Mouse (Mus musculus) CH12.LX (cell line): ENCODE data around the gene Soga1. TPM values are rescaled to one million over a fixed set of nuclear protein-coding genes. Genes with fewer than 3 reads are reported as not detected.

Experiments used
- DNase-seq: peaks from one replicate; pipeline ENCODE4 v3.0.0-alpha.2; 2013; ENCODE audit errors: extremely low read depth
- H3K27ac ChIP-seq: 2 replicates; pipeline ENCODE4 v1.5.1; 2012; ENCODE audit warnings: low read depth, mild to moderate bottlenecking, control low read depth, moderate library complexity; ENCODE audit not compliant: insufficient read depth
- H3K27me3 ChIP-seq: replicated peaks from 2 replicates; pipeline ENCODE3; 2012; ENCODE audit warnings: inconsistent platforms
- H3K36me3 ChIP-seq, 2 experiments: replicated peaks in 1 of 2; 2 replicates each; pipeline versions ENCODE3 to v1.6.1; 2012; ENCODE audit warnings: inconsistent platforms in 1 of 2, low read length in 1 of 2, mild to moderate bottlenecking in 1 of 2, mixed read lengths in 1 of 2, moderate library complexity in 1 of 2; ENCODE audit not compliant: control insufficient read depth in 1 of 2, insufficient read depth in 1 of 2
- H3K4me1 ChIP-seq, 2 experiments: 2 replicates each; pipeline ENCODE4 v1.6.1; 2012; ENCODE audit warnings: inconsistent platforms in 1 of 2, moderate library complexity in 1 of 2; ENCODE audit not compliant: insufficient read depth in 2 of 2, control insufficient read depth in 1 of 2
- H3K4me2 ChIP-seq: 2 replicates; pipeline ENCODE4 v1.6.1; 2012; ENCODE audit warnings: low read depth, mild to moderate bottlenecking, control low read depth; ENCODE audit not compliant: poor library complexity, insufficient read depth, severe bottlenecking
- H3K4me3 ChIP-seq, 3 experiments: fragments of 150-350 bp in 1 of 3; sonication (generic) in 1 of 3; replicated peaks in 1 of 3; 2 replicates each; pipeline versions ENCODE3 to v1.5.1; 2011 to 2012; ENCODE audit warnings: low read depth in 2 of 3, low read length in 2 of 3, mild to moderate bottlenecking in 2 of 3, moderate library complexity in 2 of 3, control low read depth in 1 of 3, improper control_type of control experiment in 1 of 3, inconsistent platforms in 1 of 3, mixed read lengths in 1 of 3; ENCODE audit not compliant: poor library complexity in 1 of 3
- H3K79me2 ChIP-seq: replicated peaks from 2 replicates; pipeline ENCODE4 v1.6.1; 2012; ENCODE audit warnings: mild to moderate bottlenecking, moderate library complexity; ENCODE audit not compliant: control insufficient read depth, poor library complexity, insufficient read depth, severe bottlenecking; ENCODE audit errors: extremely low read depth
- H3K9ac ChIP-seq: 2 replicates; pipeline ENCODE4 v1.6.1; 2012; ENCODE audit warnings: low read depth, mild to moderate bottlenecking, control low read depth, moderate library complexity; ENCODE audit not compliant: insufficient read depth
- H3K9me3 ChIP-seq: replicated peaks from 2 replicates; pipeline ENCODE3; 2012; ENCODE audit warnings: low read length, inconsistent platforms, mixed read lengths
- EP300 ChIP-seq: IDR thresholded peaks from 2 replicates; pipeline ENCODE4 v1.6.1; 2011; ENCODE audit warnings: low read length, improper control_type of control experiment
- MAFK ChIP-seq: IDR thresholded peaks from 2 replicates; pipeline ENCODE4 v1.6.1; 2011; ENCODE audit warnings: low read length, improper control_type of control experiment; ENCODE audit not compliant: insufficient replicate concordance
- MEF2A ChIP-seq: IDR thresholded peaks from 2 replicates; pipeline ENCODE4 v1.6.1; 2014; ENCODE audit warnings: low read depth, mild to moderate bottlenecking, inconsistent platforms, low read length, improper control_type of control experiment, borderline replicate concordance
- MYC ChIP-seq: IDR thresholded peaks from 2 replicates; pipeline ENCODE4 v1.6.1; 2011; ENCODE audit warnings: low read depth, mild to moderate bottlenecking, improper control_type of control experiment, low read length
- NELFE ChIP-seq: IDR thresholded peaks from 2 replicates; pipeline ENCODE4 v1.6.1; 2011; ENCODE audit warnings: low read depth, low read length, improper control_type of control experiment
- NRF1 ChIP-seq: IDR thresholded peaks from 2 replicates; pipeline ENCODE4 v1.6.1; 2014; ENCODE audit warnings: low read depth, mild to moderate bottlenecking, inconsistent platforms, low read length, improper control_type of control experiment, moderate library complexity
- PAX5 ChIP-seq: IDR thresholded peaks from 2 replicates; pipeline ENCODE4 v1.6.1; 2012; ENCODE audit warnings: low read length, inconsistent platforms, mixed read lengths
- RAD21 ChIP-seq: IDR thresholded peaks from 2 replicates; pipeline ENCODE4 v1.6.1; 2011; ENCODE audit warnings: low read depth, mild to moderate bottlenecking, low read length, improper control_type of control experiment, moderate library complexity
- TBP ChIP-seq: conservative IDR thresholded peaks from 2 replicates; pipeline ENCODE4 v1.6.1; 2011; ENCODE audit warnings: low read depth, low read length, improper control_type of control experiment
- USF2 ChIP-seq: conservative IDR thresholded peaks from 2 replicates; pipeline ENCODE4 v1.6.1; 2011; ENCODE audit warnings: low read depth, low read length, improper control_type of control experiment
- ZC3H11A ChIP-seq: IDR thresholded peaks from 2 replicates; pipeline ENCODE4 v1.6.1; 2012; ENCODE audit warnings: low read depth, mild to moderate bottlenecking, inconsistent platforms, low read length, improper control_type of control experiment
- ZKSCAN1 ChIP-seq: IDR thresholded peaks from 2 replicates; pipeline ENCODE4 v1.6.1; 2012; ENCODE audit warnings: low read depth, inconsistent platforms, low read length, improper control_type of control experiment, borderline replicate concordance
- dilution Hi-C: fragments of 300-500 bp; cut with MboI; formaldehyde crosslinking; loops from 2 replicates; pipeline ENCODE4 v1.14.3; 2020; ENCODE audit warnings: low sequenced_read_pairs; ENCODE audit not compliant: extremely low pct_unique_long_range_greater_than_20kb, extremely low pct_ligation_motif_present
- in situ Hi-C: fragments of 300-500 bp; cut with MboI; formaldehyde crosslinking; loops from 3 replicates; pipeline ENCODE4 v1.14.3; 2019; ENCODE audit warnings: low sequenced_read_pairs, low pct_ligation_motif_present, low pct_unique_long_range_greater_than_20kb, mixed read lengths
- polyA plus RNA-seq: library from polyadenylated mRNA; unstranded; fragments of >175 nt; gene quantifications from 2 replicates; pipeline ENCODE4 v1.2.1, GENCODE M21; 2012; ENCODE audit warnings: low read depth; ENCODE audit not compliant: insufficient read length
- total RNA-seq, 2 experiments: library from RNA; depleted of rRNA; stranded (reverse); fragments of 300-350 nt in 1 of 2; fragments of >200 nt in 1 of 2; gene quantifications; 2 replicates each; pipeline ENCODE4 v1.2.3; 2012 to 2014

The Soga1 gene
- total and polyA plus RNA-seq, 3 experiments: 0.39 to 2.0 (median 2.0) TPM

- dilution Hi-C loops: no loop called here
- Histone ChIP-seq H3K27ac (no peak overlapping the region), H3K27me3 (no peaks in the 10 kb centered on the region), H3K4me3 (no peak overlapping the region), H3K9ac (no peak overlapping the region), H3K36me3 (peaks cover 3 to 26% of the 10 kb centered on the region in 2 experiments), H3K4me1 (peaks cover 0 to 12% of the 10 kb centered on the region in 2 experiments; a peak in 2 of 4 replicates), H3K79me2 (no peaks in the 10 kb centered on the region), H3K4me2 (no peak overlapping the region), H3K9me3 (no peaks in the 10 kb centered on the region)
- in situ Hi-C loops: no loop called here
- no peak for DNase-seq
- TF ChIP-seq MAFK: no peak
Measured at GRCm38 (mm10) chr2:156973316-156974100, 105.5 kb downstream of the Soga1 start.

GRCm38 (mm10) chr2:156970253-156970652, 108.8 kb downstream of the Soga1 start:
- Histone ChIP-seq H3K4me2 (no peak overlapping the region), H3K27ac (no peak overlapping the region), H3K36me3 (peaks cover 3 to 27% of the 10 kb centered on the region in 2 experiments)

GRCm38 (mm10) chr2:156968501-156968900, 110.6 kb downstream of the Soga1 start:
- H3K4me1 ChIP-seq: peaks cover 0 to 2% of the 10 kb centered on the region in 2 experiments; a peak in 1 of 4 replicates
- no peaks in the 10 kb centered on the region for H3K27me3 ChIP-seq
- H3K36me3 ChIP-seq: peaks cover 3 to 34% of the 10 kb centered on the region in 2 experiments
- no peak overlapping the region for H3K4me2 ChIP-seq
- H3K27ac ChIP-seq: no peak overlapping the region
- no peak for TF ChIP-seq PAX5
- no peak for TF ChIP-seq MAFK
- no peak for TF ChIP-seq ZC3H11A
- no peak for TF ChIP-seq MEF2A
- no peak for TF ChIP-seq NELFE
- no peak for TF ChIP-seq MYC
- no peak for TF ChIP-seq RAD21
- TF ChIP-seq USF2: no peak
- no peak for TF ChIP-seq EP300
- dilution Hi-C loops: no loop called here
- H3K79me2 ChIP-seq: no peaks in the 10 kb centered on the region
- in situ Hi-C loops: no loop called here
- H3K4me3 ChIP-seq: no peak overlapping the region
- no peaks in the 10 kb centered on the region for H3K9me3 ChIP-seq
- DNase-seq: no peak
- no peak overlapping the region for H3K9ac ChIP-seq

More at GRCm38 (mm10) chr2:156970253-156970652, 108.8 kb downstream of the Soga1 start:
- Histone ChIP-seq H3K27me3 (no peaks in the 10 kb centered on the region), H3K9ac (no peak overlapping the region), H3K4me3 (no peak overlapping the region)
- dilution Hi-C loops (no loop called here), in situ Hi-C loops (no loop called here)
- DNase-seq: no peak
- TF ChIP-seq USF2 (no peak), TBP (no peak), NRF1 (no peak), ZKSCAN1 (no peak)
- TF ChIP-seq, all 38 proteins: peak for 0
- no peaks in the 10 kb centered on the region for H3K9me3 ChIP-seq
- no peaks in the 10 kb centered on the region for H3K79me2 ChIP-seq
- peaks cover 2 to 6% of the 10 kb centered on the region in 2 experiments; a peak in 3 of 4 replicates for H3K4me1 ChIP-seq
